Mouse (Mus musculus): Measurements from ENCODE around the gene Lypd3.

GRCm38 (mm10) chr7:24586828-24587227, 49.5 kb upstream of the Lypd3 start:
- TF ChIP-seq CTCF (IDR thresholded peaks at IDR 0.05; ENCODE audit: low read depth, low read length): no peak
- no peak for TF ChIP-seq EP300 (IDR thresholded peaks at IDR 0.05; ENCODE audit: insufficient read depth, low read depth, low read length)
- no peak for TF ChIP-seq POLR2A (IDR thresholded peaks at IDR 0.05; ENCODE audit: insufficient read depth, low read length)
